Mouse (Mus musculus): ENCODE measurements around the gene Stab1.

The Stab1 gene

GRCm38 (mm10) chr14:31132031-31132430 is 36.4 kb downstream of the Stab1 start:
- no peak for DNase-seq (ENCODE audit: low spot score in 2 of 2)

GRCm38 (mm10) chr14:31131272-31131821 is 37.1 kb downstream of the Stab1 start:
- no peak for DNase-seq (ENCODE audit: low spot score in 2 of 2)

DNA sequence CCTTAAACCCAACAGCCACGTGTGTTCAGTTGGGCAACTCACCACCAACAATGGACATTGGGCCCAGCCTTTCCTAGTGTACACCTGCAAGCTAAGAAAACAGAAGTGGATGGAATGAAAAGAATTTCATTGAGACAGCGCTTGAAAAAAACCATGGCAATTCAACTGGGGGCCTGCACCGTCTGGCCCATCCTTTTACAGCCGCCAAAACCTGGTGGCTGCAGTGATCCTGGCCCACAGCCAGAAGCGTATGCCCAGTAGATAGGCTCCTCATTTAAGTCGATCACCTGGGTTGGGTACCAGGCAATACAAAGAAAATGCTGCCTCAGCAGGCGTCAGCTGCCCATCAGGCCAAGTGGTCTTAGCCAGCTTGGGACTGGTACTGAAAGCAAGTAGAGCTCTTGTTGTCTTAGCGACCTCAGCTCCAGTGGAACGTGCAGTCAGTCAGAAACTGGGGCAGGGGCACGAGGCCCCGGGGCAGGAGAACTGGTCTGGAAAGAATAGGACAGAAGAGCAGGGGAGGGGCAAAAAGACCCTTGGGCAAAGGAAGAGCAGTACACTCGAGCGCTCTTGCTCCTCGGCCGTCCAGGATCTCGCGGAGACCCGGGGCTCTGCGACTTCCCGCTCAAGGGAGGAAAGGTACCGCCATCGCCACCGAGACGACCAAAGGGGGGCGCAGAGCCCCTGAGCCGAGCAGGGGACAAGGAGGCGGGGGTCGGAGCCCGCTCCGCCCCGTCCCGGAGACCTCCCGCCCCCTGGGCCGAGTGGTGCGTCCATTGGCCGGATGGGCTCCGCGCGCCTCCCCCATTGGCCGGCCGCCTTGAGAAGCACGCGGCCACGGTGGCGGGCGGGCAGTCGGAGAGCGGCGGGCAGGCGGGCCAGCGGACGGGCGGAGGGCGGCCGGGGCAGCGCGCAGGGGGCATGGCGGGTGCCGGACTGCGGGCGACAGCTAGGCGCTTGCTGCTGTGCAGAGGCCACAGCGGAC is 37.9 kb downstream of the Stab1 start, which contains the start of gene Nt5dc2:
Nt5dc2 (plus strand) TSS at position 818 of the 985 bp plus-strand sequence.
- DNase-seq (ENCODE audit: low spot score in 2 of 2), result peak in 1 of 2 experiments; percentile 39

- DNase-seq (ENCODE audit: low spot score in 2 of 2), result no peak
Observed at GRCm38 (mm10) chr14:31129326-31130235, 38.9 kb downstream of the Stab1 start.

DNA sequence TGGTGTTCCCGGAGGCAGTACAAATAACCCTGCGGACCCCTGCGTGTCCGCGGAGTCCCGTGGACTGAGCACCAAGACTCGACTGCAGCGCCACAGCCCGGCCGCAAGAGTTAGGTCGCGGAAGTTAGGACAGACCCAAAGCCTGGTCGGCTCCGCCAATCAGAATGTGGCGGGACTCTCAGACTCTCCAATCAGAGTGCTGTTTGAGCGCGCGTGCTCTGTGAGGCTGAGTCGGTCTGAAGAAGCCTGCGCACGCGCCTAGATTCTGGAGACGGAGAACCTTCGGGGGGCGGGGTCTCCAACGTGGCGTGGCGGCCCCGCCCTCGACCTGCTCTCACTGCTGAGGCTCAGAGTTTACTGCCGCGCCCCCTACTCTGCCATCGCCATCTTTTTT is 39.6 kb downstream of the Stab1 start, which contains the start of gene Smim4:
Smim4 (minus strand) TSS at position 131 of the 394 bp plus-strand sequence.
- peak; percentile 97 to 98 for DNase-seq (ENCODE audit: low spot score in 2 of 2)

GRCm38 (mm10) chr14:31128101-31128825 is 40.2 kb downstream of the Stab1 start:
- no peak for DNase-seq (ENCODE audit: low spot score in 2 of 2)

- DNase-seq (ENCODE audit: low spot score in 2 of 2), result no peak
Observed at GRCm38 (mm10) chr14:31126826-31127225, 41.6 kb downstream of the Stab1 start.

GRCm38 (mm10) chr14:31125106-31126075 is 43.0 kb downstream of the Stab1 start:
- DNase-seq (ENCODE audit: low spot score in 2 of 2), result no peak

DNA sequence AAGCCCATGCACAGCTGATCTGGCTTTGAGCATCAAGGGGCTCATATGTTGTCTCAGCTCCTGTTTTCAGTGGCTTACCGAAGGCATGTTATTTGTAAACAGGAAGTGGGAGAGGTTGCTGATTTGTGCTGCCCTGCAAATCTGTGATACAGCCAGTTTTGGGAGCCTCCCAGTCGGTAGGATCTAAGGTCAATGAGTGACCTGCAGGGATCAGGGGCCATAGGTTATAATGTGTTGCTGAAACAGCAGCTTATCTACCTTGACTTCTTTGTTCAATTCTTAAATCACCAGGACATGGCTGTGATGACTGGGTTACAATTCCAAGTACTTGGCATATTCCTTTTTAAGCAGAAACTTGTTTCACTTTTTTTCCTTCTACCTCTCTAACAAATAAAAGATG is 52.9 kb downstream of the Stab1 start:
- DNase-seq (ENCODE audit: low spot score in 2 of 2), result no peak

DNA sequence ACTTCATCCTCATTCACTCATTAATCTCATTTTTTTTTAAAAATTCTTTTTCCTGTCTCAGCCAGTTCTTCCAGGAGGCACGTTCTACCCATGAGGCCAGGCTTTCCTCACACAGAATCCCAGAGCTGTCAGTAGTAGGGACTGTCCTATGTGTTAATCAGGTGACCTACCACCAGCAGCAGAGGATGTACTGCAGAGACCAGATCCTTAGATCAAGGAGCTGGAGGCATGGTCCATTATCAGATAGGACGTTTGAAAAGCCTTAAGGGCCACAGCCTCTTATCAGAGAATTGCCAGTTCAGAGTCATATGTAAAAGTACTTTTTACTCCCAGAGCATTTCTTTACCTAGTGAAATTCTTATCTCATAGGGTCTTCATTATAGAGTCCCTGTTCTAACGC is 54.4 kb downstream of the Stab1 start:
- no peak for DNase-seq (ENCODE audit: low spot score in 2 of 2)

- DNase-seq (ENCODE audit: low spot score in 2 of 2), result no peak
Observed at GRCm38 (mm10) chr14:31112187-31112586, 56.3 kb downstream of the Stab1 start.

GRCm38 (mm10) chr14:31110613-31111012 is 57.8 kb downstream of the Stab1 start:
- no peak for DNase-seq (ENCODE audit: low spot score in 2 of 2)

DNA sequence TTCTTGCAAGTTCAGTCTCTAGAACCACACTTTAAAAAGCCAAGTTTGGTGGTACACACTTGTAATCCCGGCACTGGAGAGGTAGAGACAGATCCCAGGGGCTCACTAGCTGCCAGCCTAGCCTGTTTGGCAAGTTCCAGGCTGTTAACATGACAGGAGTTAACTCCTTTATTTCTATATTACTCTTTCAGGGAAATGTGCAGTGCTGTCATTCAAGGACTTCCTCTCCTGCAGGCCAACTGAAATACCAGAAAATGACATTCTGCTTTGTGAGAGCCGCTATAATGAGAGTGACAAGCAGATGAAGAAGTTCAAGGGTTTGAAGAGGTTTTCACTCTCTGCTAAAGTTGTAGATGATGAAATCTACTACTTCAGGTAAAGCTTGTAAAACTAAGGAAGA is 63.3 kb downstream of the Stab1 start:
- DNase-seq (ENCODE audit: low spot score in 2 of 2), result no peak

DNA sequence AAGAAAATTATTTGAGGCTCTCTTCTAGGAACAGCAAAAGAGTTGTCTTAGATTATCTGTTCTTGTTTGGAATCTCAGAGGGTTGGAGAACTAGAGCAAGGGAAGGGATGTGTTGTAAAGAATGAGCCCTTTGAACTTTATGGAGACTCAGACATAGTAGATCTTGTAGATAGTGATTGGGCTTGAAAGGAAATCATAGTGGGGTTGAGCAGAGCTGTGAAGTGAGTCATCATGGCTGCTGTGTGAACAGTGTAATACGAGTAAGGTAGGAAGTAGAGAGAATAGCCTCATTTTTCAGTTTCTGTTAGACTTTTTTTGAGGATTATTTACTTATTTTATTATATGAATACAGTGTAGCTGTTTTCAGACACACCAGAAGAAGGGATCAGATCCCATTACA is 78.5 kb downstream of the Stab1 start:
- DNase-seq (ENCODE audit: low spot score in 2 of 2), result no peak

Measured in right cerebral cortex, postnatal 36 days (tissue).